Mouse (Mus musculus) MEL (cell line): ENCODE results near the gene Prap1.

Experiments used
- CHD2 ChIP-seq: IDR thresholded peaks from 2 replicates; pipeline ENCODE4 v1.6.1; 2011; ENCODE audit warnings: low read length, improper control_type of control experiment
- E2F4 ChIP-seq: IDR thresholded peaks from 2 replicates; pipeline ENCODE4 v1.6.1; 2011; ENCODE audit warnings: low read depth, low read length, improper control_type of control experiment, borderline replicate concordance
- ELF1 ChIP-seq: IDR thresholded peaks from 2 replicates; pipeline ENCODE4 v1.6.1; 2014; ENCODE audit warnings: low read depth, mild to moderate bottlenecking, inconsistent platforms, low read length, improper control_type of control experiment, moderate library complexity
- MAZ ChIP-seq: IDR thresholded peaks from 2 replicates; pipeline ENCODE4 v1.6.1; 2012; ENCODE audit warnings: low read depth, mild to moderate bottlenecking, inconsistent platforms, low read length, improper control_type of control experiment
- TAL1 ChIP-seq: IDR thresholded peaks from 2 replicates; pipeline ENCODE4 v1.6.1; 2012; ENCODE audit warnings: mild to moderate bottlenecking, inconsistent platforms, low read length, moderate library complexity, mixed read lengths
- TCF12 ChIP-seq: IDR thresholded peaks from 2 replicates; pipeline ENCODE4 v1.6.1; 2014; ENCODE audit warnings: low read depth, mild to moderate bottlenecking, inconsistent platforms, low read length, improper control_type of control experiment, moderate library complexity

- TF ChIP-seq MAZ (no peak), TCF12 (no peak), ELF1 (no peak), CHD2 (no peak), TAL1 (no peak), E2F4 (no peak)
These were observed 32.3 kb downstream of the Prap1 start for GRCm38 (mm10) chr7:140125278-140126021.
